Mouse (Mus musculus) spleen, adult 2 months (tissue): Measurements from ENCODE around the gene Dlgap3.

Source experiments
- CTCF ChIP-seq: fragments of 200-500 bp; IDR thresholded peaks from 2 replicates; pipeline ENCODE4 v1.5.1; 2011; ENCODE audit warnings: mild to moderate bottlenecking, inconsistent platforms; ENCODE audit not compliant: insufficient read depth, insufficient read length, insufficient replicate concordance; ENCODE audit errors: extremely low read depth
- POLR2A ChIP-seq: fragments of 200-500 bp; IDR thresholded peaks from 2 replicates; pipeline ENCODE4 v1.6.1; 2011; ENCODE audit warnings: low read depth, low read length, inconsistent platforms

DNA sequence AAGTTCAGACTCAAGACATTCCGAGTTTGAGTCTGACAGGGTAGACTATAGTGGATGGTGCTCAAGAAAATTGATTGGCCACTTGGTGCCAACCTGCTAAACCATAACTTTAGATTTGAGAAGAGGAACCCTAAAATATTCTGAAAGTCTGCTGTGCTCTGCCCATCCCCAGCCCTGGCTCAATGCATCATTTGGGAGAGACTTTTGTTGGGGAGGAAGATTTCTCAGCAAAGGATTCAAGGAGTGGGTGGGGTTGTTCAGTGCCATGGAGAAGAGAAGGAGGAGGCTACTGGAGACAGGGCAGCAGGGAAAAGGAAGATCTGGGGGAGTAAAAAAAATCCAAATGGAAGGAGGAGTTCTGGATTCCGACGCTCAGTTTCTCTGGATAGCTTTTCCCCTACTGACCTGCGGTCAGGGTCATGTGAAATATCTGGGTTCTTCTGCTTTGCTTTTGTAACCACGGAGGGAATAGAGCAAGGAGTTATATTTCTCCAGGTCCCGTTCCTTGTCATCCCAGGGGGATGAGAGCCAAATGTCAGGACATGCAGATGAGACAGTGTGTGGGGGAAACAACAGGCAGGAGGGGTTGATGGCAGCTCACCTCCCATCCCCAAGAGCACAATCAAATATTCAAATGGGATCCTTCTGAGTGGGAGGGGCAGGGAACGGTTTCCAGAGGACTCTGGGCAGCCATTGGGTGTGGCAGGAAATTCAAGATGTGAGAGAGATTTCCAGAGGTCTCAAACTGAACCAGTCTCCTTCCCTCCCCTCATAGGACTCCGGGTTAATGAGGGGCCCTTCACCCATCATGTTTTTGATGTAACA, 5.3 kb downstream of the Dlgap3 start:
- TF ChIP-seq POLR2A (no peak), CTCF (no peak)
